Mouse (Mus musculus) liver, embryonic 16.5 days (tissue): ENCODE results near the gene Gm17268. TPM values are rescaled to one million over a fixed set of nuclear protein-coding genes. Genes with fewer than 3 reads are reported as not detected.

Source experiments
- ATAC-seq: fragments of 200-750 bp; cut with Nextera tagmentation; 2 replicates; pipeline ENCODE4 v1.8.0; 2017; ENCODE audit warnings: low read depth, mild to moderate bottlenecking, moderate number of reproducible peaks, moderate library complexity
- H3K27ac ChIP-seq: fragments of 300-500 bp; sonication (generic); 2 replicates; pipeline ENCODE4 v1.5.1; 2014; ENCODE audit warnings: mild to moderate bottlenecking, low read length
- H3K27me3 ChIP-seq: fragments of 300-500 bp; sonication (generic); 2 replicates; pipeline ENCODE4 v1.6.1; 2014; ENCODE audit warnings: low read depth, low read length, mixed read lengths; ENCODE audit not compliant: control insufficient read depth, insufficient read depth
- H3K36me3 ChIP-seq: fragments of 300-500 bp; sonication (generic); 2 replicates; pipeline ENCODE4 v1.6.1; 2014; ENCODE audit warnings: mild to moderate bottlenecking; ENCODE audit not compliant: control insufficient read depth, insufficient read depth
- H3K4me1 ChIP-seq: fragments of 300-500 bp; sonication (generic); 2 replicates; pipeline ENCODE4 v1.6.1; 2014; ENCODE audit warnings: low read depth, low read length, mixed read lengths; ENCODE audit not compliant: control insufficient read depth
- H3K4me2 ChIP-seq: fragments of 300-500 bp; sonication (generic); 2 replicates; pipeline ENCODE4 v1.6.1; 2014; ENCODE audit warnings: low read depth, low read length, mixed read lengths
- H3K4me3 ChIP-seq: fragments of 300-500 bp; sonication (generic); 2 replicates; pipeline ENCODE4 v1.5.1; 2014; ENCODE audit warnings: low read depth, mild to moderate bottlenecking, low read length
- H3K9ac ChIP-seq: fragments of 300-500 bp; sonication (generic); 2 replicates; pipeline ENCODE4 v1.6.1; 2014; ENCODE audit warnings: low read depth, low read length
- H3K9me3 ChIP-seq: fragments of 300-500 bp; sonication (generic); replicated peaks from 2 replicates; pipeline ENCODE4 v1.6.1; 2016; ENCODE audit warnings: low read length; ENCODE audit not compliant: control insufficient read depth
- WGBS: fragments of 180-500 bp; shearing (Covaris S2); extraction: QIAGEN DNeasy Blood & Tissue Kit; methylation state at CpG from one replicate; pipeline ENCODE4 v1.1.7; 2014; ENCODE audit not compliant: insufficient replicate concordance; 5-methylcytosine and 5-hydroxymethylcytosine counted together
- polyA plus RNA-seq: library from polyadenylated mRNA; unstranded; fragments of >200 nt; fragmentation: Nextera tagmentation; extraction: Ambion mirVana; gene quantifications from 2 replicates; pipeline ENCODE4 v1.2.1, GENCODE M21; 2015

Gene Gm17268
- polyA plus RNA-seq, 1 experiment from 2014 or later: not detected

GRCm38 (mm10) chr11:82066953-82067571 lies 28.7 kb upstream of the Gm17268 start:
- no peak overlapping the region for H3K4me2 ChIP-seq
- no peak overlapping the region for H3K4me3 ChIP-seq
- no peak overlapping the region for H3K27ac ChIP-seq
- 59% methylated on average over 7 of the region's 7 CpGs for WGBS
- no peaks in the 10 kb centered on the region for H3K9me3 ChIP-seq
- H3K36me3 ChIP-seq: no peaks in the 10 kb centered on the region
- no peak overlapping the region for H3K9ac ChIP-seq
- H3K4me1 ChIP-seq: no peaks in the 10 kb centered on the region
- no peak for ATAC-seq
- H3K27me3 ChIP-seq: no peaks in the 10 kb centered on the region

GRCm38 (mm10) chr11:82063454-82063853 lies 25.1 kb upstream of the Gm17268 start:
- Histone ChIP-seq H3K9ac (no peak overlapping the region), H3K27me3 (no peaks in the 10 kb centered on the region), H3K4me2 (no peak overlapping the region), H3K27ac (no peak overlapping the region), H3K9me3 (no peaks in the 10 kb centered on the region), H3K4me1 (no peaks in the 10 kb centered on the region), H3K4me3 (no peak overlapping the region), H3K36me3 (no peaks in the 10 kb centered on the region)
- peak; percentile 47 for ATAC-seq
- 46% methylated on average over 2 of the region's 2 CpGs for WGBS

GRCm38 (mm10) chr11:82062226-82062625 lies 23.9 kb upstream of the Gm17268 start:
- H3K9ac ChIP-seq: no peak overlapping the region
- 49% methylated on average over 3 of the region's 3 CpGs for WGBS

GRCm38 (mm10) chr11:82057646-82058045 lies 19.3 kb upstream of the Gm17268 start, which contains the start of gene Ccl11:
Ccl11 (plus strand) TSS chr11:82057823.
- Histone ChIP-seq H3K27ac (no peak within 1 kb of the TSS), H3K9ac (no peak within 1 kb of the TSS), H3K4me3 (no peak within 1 kb of the TSS), H3K4me2 (no peak within 1 kb of the TSS), H3K27me3 (no peaks in the 10 kb centered on the region), H3K9me3 (no peaks in the 10 kb centered on the region), H3K36me3 (no peaks in the 10 kb centered on the region), H3K4me1 (no peaks in the 10 kb centered on the region)
- 62% methylated on average over 6 of the region's 6 CpGs for WGBS
- ATAC-seq: no peak

More at GRCm38 (mm10) chr11:82062226-82062625, 23.9 kb upstream of the Gm17268 start:
- Histone ChIP-seq H3K4me2 (no peak overlapping the region), H3K9me3 (no peaks in the 10 kb centered on the region), H3K27me3 (no peaks in the 10 kb centered on the region), H3K4me1 (no peaks in the 10 kb centered on the region), H3K36me3 (no peaks in the 10 kb centered on the region), H3K4me3 (no peak overlapping the region), H3K27ac (no peak overlapping the region)
- no peak for ATAC-seq

- Histone ChIP-seq H3K27ac (no peak overlapping the region), H3K4me2 (no peak overlapping the region), H3K4me3 (no peak overlapping the region), H3K36me3 (no peaks in the 10 kb centered on the region), H3K27me3 (no peaks in the 10 kb centered on the region), H3K4me1 (no peaks in the 10 kb centered on the region), H3K9ac (no peak overlapping the region), H3K9me3 (no peaks in the 10 kb centered on the region)
- ATAC-seq: no peak
- 61% methylated on average over 7 of the region's 7 CpGs for WGBS
Observed at GRCm38 (mm10) chr11:82053849-82054248, 15.5 kb upstream of the Gm17268 start.

GRCm38 (mm10) chr11:82047746-82048415 lies 9.5 kb upstream of the Gm17268 start:
- Histone ChIP-seq H3K27me3 (no peaks in the 10 kb centered on the region), H3K9ac (no peak overlapping the region), H3K36me3 (no peaks in the 10 kb centered on the region), H3K4me3 (no peak overlapping the region), H3K4me1 (no peaks in the 10 kb centered on the region), H3K4me2 (no peak overlapping the region), H3K9me3 (no peaks in the 10 kb centered on the region), H3K27ac (no peak overlapping the region)
- WGBS: 33% methylated on average over 6 of the region's 6 CpGs
- no peak for ATAC-seq

- ATAC-seq: no peak
- no peaks in the 10 kb centered on the region for H3K27me3 ChIP-seq
- no peaks in the 10 kb centered on the region for H3K4me1 ChIP-seq
- H3K9ac ChIP-seq: no peak within 1 kb of the TSS
- no peaks in the 10 kb centered on the region for H3K36me3 ChIP-seq
- no peak within 1 kb of the TSS for H3K27ac ChIP-seq
- H3K9me3 ChIP-seq: no peaks in the 10 kb centered on the region
- 66% methylated on average over 3 of the region's 3 CpGs for WGBS
- H3K4me2 ChIP-seq: no peak within 1 kb of the TSS
- H3K4me3 ChIP-seq: no peak within 1 kb of the TSS
Observed at GRCm38 (mm10) chr11:82045471-82045870, 7.1 kb upstream of the Gm17268 start, which contains the start of gene Ccl7. Ccl7 (plus strand) TSS chr11:82045712.

GRCm38 (mm10) chr11:82041671-82042080 lies 3.3 kb upstream of the Gm17268 start:
- 46% methylated on average over 4 of the region's 4 CpGs for WGBS
- Histone ChIP-seq H3K36me3 (no peaks in the 10 kb centered on the region), H3K4me1 (no peaks in the 10 kb centered on the region), H3K27ac (no peak overlapping the region), H3K9ac (no peak overlapping the region), H3K27me3 (no peaks in the 10 kb centered on the region), H3K4me3 (no peak overlapping the region), H3K4me2 (no peak overlapping the region), H3K9me3 (no peaks in the 10 kb centered on the region)
- ATAC-seq: no peak

GRCm38 (mm10) chr11:82039132-82039660 lies 834 bp upstream of the Gm17268 start:
- no peak overlapping the region for H3K27ac ChIP-seq
- H3K9me3 ChIP-seq: no peaks in the 10 kb centered on the region
- no peak for ATAC-seq
- H3K9ac ChIP-seq: no peak overlapping the region
- H3K27me3 ChIP-seq: no peaks in the 10 kb centered on the region
- no peaks in the 10 kb centered on the region for H3K4me1 ChIP-seq
- H3K4me2 ChIP-seq: no peak overlapping the region
- no peaks in the 10 kb centered on the region for H3K36me3 ChIP-seq
- H3K4me3 ChIP-seq: no peak overlapping the region
- WGBS: 24% methylated on average over 3 of the region's 3 CpGs
